Mouse (Mus musculus) kidney, embryonic 14.5 days (tissue): Measurements from ENCODE around the gene Mfap4. TPM values are rescaled to one million over a fixed set of nuclear protein-coding genes. Genes with fewer than 3 reads are reported as not detected.

Source experiments
- ATAC-seq: fragments of 200-750 bp; cut with Nextera tagmentation; 2 replicates; pipeline ENCODE4 v1.8.0; 2017; ENCODE audit warnings: moderate number of reproducible peaks, mild to moderate bottlenecking, moderate TSS enrichment, moderate library complexity; ENCODE audit not compliant: low FRiP score, low TSS enrichment
- H3K27ac ChIP-seq: fragments of 300-500 bp; sonication (generic); 2 replicates; pipeline ENCODE4 v1.5.1; 2014; ENCODE audit warnings: low read depth, mild to moderate bottlenecking, low read length, moderate library complexity, mixed read lengths
- H3K27me3 ChIP-seq: fragments of 300-500 bp; sonication (generic); 2 replicates; pipeline ENCODE4 v1.6.1; 2014; ENCODE audit warnings: mild to moderate bottlenecking, low read length; ENCODE audit not compliant: control insufficient read depth, insufficient read depth
- H3K36me3 ChIP-seq: fragments of 300-500 bp; sonication (generic); 2 replicates; pipeline ENCODE4 v1.6.1; 2014; ENCODE audit warnings: low read length, mixed read lengths; ENCODE audit not compliant: control insufficient read depth, insufficient read depth
- H3K4me1 ChIP-seq: fragments of 300-500 bp; sonication (generic); 2 replicates; pipeline ENCODE4 v1.6.1; 2014; ENCODE audit warnings: low read length, mixed read lengths; ENCODE audit not compliant: control insufficient read depth, insufficient read depth
- H3K4me2 ChIP-seq: fragments of 300-500 bp; sonication (generic); replicated peaks from 2 replicates; pipeline ENCODE4 v1.6.1; 2014; ENCODE audit warnings: low read depth, mild to moderate bottlenecking, low read length
- H3K4me3 ChIP-seq: fragments of 300-500 bp; sonication (generic); 2 replicates; pipeline ENCODE4 v1.5.1; 2014; ENCODE audit warnings: mild to moderate bottlenecking, low read length
- H3K9ac ChIP-seq: fragments of 300-500 bp; sonication (generic); 2 replicates; pipeline ENCODE4 v1.6.1; 2014; ENCODE audit warnings: low read depth, mild to moderate bottlenecking, low read length, moderate library complexity
- H3K9me3 ChIP-seq: fragments of 300-500 bp; sonication (generic); 2 replicates; pipeline ENCODE4 v1.6.1; 2016; ENCODE audit warnings: low read length; ENCODE audit not compliant: control insufficient read depth
- WGBS: fragments of 180-500 bp; shearing (Covaris S2); extraction: QIAGEN DNeasy Blood & Tissue Kit; methylation state at CpG from one replicate; pipeline ENCODE4 v1.1.7; 2014; 5-methylcytosine and 5-hydroxymethylcytosine counted together
- polyA plus RNA-seq: library from polyadenylated mRNA; unstranded; fragments of >200 nt; fragmentation: Nextera tagmentation; extraction: Ambion mirVana; gene quantifications from 2 replicates; pipeline ENCODE4 v1.2.1, GENCODE M21; 2014

Gene Mfap4
- 115 and 163 TPM in 2 replicates for polyA plus RNA-seq

DNA sequence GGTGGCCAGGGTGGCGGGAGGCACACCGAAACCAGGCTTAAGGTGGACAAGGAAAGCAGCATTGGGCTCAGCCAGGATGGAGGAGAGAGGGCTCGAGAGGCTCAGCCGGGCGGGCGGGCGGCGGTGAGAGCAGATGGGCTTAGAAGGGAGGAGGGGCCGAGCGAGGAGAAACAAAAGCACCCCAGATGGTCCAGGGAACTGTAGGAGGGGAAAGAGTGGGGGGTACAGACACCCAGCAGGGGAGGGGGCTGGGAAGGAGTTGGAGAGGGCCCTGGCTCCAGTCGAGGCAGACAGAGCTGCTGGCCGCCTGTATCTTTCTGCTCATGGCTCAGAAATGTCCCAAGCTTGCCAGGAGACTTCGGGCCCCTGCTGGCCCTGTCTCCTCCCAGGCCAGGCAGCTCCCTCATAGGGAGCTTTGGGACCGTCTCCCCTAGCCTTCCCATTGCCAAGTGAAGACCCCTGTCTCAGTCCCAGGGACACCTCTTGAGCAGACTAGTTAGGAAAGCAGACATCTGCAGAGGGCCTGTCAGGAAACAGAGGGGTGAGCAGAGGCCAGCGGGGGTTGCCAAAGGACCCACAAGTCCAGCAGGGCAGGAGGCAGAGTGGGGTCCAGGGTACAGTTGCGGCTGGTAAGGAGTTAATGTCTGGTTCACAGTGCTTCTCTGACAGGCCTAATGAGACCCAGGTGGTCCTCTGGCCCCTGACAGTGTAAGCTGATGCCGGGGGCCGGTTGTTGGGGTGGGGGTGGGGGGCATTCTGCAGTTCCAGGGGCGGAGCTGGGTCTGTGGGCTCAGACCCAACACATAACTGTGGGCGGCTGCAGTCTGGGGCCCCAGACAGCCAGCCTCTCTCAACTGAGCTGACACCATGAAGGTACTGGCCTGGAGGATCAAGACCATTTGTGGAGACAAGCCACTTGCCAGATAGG lies at the start of gene Mfap4:
Mfap4 (plus strand) TSS at position 819 of the 928 bp plus-strand sequence.
- Histone ChIP-seq H3K36me3 (peaks cover 24% of the 10 kb centered on the region), H3K9me3 (no peaks in the 10 kb centered on the region), H3K4me2 (peak within 1 kb of the TSS; percentile 50), H3K4me3 (peak within 1 kb of the TSS; percentile 39), H3K4me1 (peaks cover 40% of the 10 kb centered on the region), H3K27ac (peak within 1 kb of the TSS; percentile 95), H3K27me3 (no peaks in the 10 kb centered on the region), H3K9ac (peak within 1 kb of the TSS; percentile 56; the same call in 1 of the 2 replicates)
- ATAC-seq: peak; percentile 87
- WGBS: 3% methylated on average over 20 of the region's 20 CpGs

DNA sequence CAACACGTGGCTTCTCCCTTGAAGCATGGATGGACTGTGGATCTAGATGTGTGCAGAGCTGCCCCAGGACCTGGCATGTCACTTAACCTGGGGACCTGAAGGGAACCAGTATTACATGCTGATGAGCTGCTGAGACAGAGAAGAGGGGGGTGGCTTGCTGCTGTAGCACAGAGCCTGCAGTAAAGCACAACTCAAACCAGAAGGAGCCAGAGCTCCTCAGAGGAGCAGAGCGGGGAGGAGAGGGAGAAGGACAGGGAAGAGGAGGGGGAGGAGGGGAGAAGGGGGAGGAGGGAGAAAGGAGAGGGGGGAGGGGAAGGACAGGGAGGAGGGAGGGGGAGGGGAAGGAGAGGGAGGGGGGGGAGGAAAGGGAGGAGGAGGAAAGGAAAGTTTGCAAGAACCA lies 48.9 kb upstream of the Mfap4 start:
- ATAC-seq: 0 out of 2 replicates have a peak, but pooled peaks have one; percentile 35
- H3K9ac ChIP-seq: no peak overlapping the region
- no peaks in the 10 kb centered on the region for H3K36me3 ChIP-seq
- no peaks in the 10 kb centered on the region for H3K27me3 ChIP-seq
- H3K27ac ChIP-seq: no peak overlapping the region
- H3K9me3 ChIP-seq: no peaks in the 10 kb centered on the region
- no peak overlapping the region for H3K4me3 ChIP-seq
- H3K4me2 ChIP-seq: no peak overlapping the region
- H3K4me1 ChIP-seq: no peaks in the 10 kb centered on the region
- WGBS: 44% methylated on average over 2 of the region's 2 CpGs

- Histone ChIP-seq H3K9ac (no peak overlapping the region), H3K4me3 (no peak overlapping the region), H3K27me3 (no peaks in the 10 kb centered on the region), H3K4me1 (no peaks in the 10 kb centered on the region), H3K9me3 (no peaks in the 10 kb centered on the region), H3K27ac (no peak overlapping the region), H3K4me2 (no peak overlapping the region), H3K36me3 (no peaks in the 10 kb centered on the region)
- no peak for ATAC-seq
- WGBS: 64% methylated on average over 3 of the region's 3 CpGs
These were observed 46.1 kb upstream of the Mfap4 start for GRCm38 (mm10) chr11:61439170-61439569.

DNA sequence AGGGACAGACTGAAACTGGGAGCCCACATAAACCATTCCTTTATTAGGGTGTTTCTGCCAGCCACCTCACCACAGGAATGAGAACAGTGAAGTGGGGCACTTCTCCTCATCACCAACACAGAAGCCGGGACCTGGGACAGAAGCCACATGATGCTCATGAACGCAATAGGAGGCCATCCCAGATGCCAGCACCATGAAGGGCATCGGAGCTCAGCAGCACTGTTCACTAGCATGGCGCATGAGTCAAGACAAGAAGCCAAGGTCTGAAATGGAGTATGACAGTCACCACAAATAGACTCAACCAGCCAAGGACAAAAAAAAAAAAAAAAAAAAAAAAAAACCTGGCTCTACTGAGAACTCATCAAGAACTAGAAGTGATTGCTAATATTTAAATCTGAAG lies 44.8 kb upstream of the Mfap4 start:
- no peaks in the 10 kb centered on the region for H3K4me1 ChIP-seq
- no peak overlapping the region for H3K27ac ChIP-seq
- H3K9me3 ChIP-seq: no peaks in the 10 kb centered on the region
- no peak for ATAC-seq
- no peak overlapping the region for H3K4me3 ChIP-seq
- no peaks in the 10 kb centered on the region for H3K27me3 ChIP-seq
- no peaks in the 10 kb centered on the region for H3K36me3 ChIP-seq
- H3K9ac ChIP-seq: no peak overlapping the region
- no peak overlapping the region for H3K4me2 ChIP-seq
- 94% methylated on average over 4 of the region's 4 CpGs for WGBS

DNA sequence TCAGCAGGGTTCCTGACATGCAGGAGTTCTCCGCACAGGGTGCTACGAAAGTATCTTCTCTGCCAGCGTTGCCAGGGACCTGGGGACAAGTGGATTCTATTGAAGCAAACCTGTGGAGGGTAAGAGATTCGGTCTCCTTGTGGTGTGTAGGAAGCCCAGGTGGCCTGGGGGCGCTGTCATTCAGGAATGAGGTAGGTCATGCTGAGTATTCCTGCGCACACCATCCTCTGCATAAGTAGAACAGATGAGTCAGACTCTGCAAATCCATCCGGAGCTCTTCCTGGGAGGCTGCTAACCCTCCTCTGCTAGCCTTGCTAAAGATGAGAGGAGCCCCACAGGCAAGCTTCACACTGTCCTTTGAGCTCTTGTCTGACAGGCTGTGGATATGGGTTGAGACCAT lies 43.6 kb upstream of the Mfap4 start:
- Histone ChIP-seq H3K4me2 (no peak overlapping the region), H3K27ac (no peak overlapping the region), H3K27me3 (no peaks in the 10 kb centered on the region), H3K4me1 (no peaks in the 10 kb centered on the region), H3K9me3 (no peaks in the 10 kb centered on the region), H3K36me3 (no peaks in the 10 kb centered on the region), H3K9ac (no peak overlapping the region), H3K4me3 (no peak overlapping the region)
- no peak for ATAC-seq
- WGBS: 84% methylated on average over 7 of the region's 7 CpGs

DNA sequence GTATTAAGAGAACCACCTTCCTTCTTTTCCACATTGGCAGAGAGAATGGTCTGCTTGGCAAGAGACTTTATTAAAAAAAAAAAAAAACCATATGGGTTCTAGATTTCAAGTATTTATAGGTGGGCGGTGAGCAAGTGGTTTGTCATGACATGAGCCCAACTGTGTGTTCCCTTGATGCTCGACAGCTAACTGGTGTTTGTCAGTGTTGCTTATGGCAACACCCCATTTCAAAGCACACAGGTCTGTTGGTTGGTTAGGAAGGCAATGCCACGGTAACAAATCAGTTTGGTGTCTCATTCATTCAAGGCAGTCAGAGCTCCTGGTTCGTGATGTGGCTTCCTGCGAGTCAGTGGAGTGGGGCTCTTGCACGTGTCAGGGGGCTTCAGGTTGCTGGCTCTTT lies 41.4 kb upstream of the Mfap4 start:
- Histone ChIP-seq H3K4me2 (no peak overlapping the region), H3K36me3 (no peaks in the 10 kb centered on the region)
- WGBS: 90% methylated on average over 6 of the region's 6 CpGs

GRCm38 (mm10) chr11:61447296-61447695 lies 37.9 kb upstream of the Mfap4 start:
- no peak overlapping the region for H3K27ac ChIP-seq
- H3K9ac ChIP-seq: no peak overlapping the region
- no peak for ATAC-seq
- no peak overlapping the region for H3K4me3 ChIP-seq
- no peak overlapping the region for H3K4me2 ChIP-seq
- H3K27me3 ChIP-seq: no peaks in the 10 kb centered on the region
- no peaks in the 10 kb centered on the region for H3K9me3 ChIP-seq
- no peaks in the 10 kb centered on the region for H3K36me3 ChIP-seq
- no peaks in the 10 kb centered on the region for H3K4me1 ChIP-seq
- WGBS: 84% methylated on average over 8 of the region's 8 CpGs

More for the DNA sequence above, 41.4 kb upstream of the Mfap4 start:
- no peaks in the 10 kb centered on the region for H3K4me1 ChIP-seq
- no peaks in the 10 kb centered on the region for H3K27me3 ChIP-seq
- no peak overlapping the region for H3K9ac ChIP-seq
- ATAC-seq: no peak
- H3K4me3 ChIP-seq: no peak overlapping the region
- no peaks in the 10 kb centered on the region for H3K9me3 ChIP-seq
- no peak overlapping the region for H3K27ac ChIP-seq

- H3K4me2 ChIP-seq: no peak overlapping the region
- no peak overlapping the region for H3K9ac ChIP-seq
- ATAC-seq: no peak
- no peak overlapping the region for H3K4me3 ChIP-seq
- no peak overlapping the region for H3K27ac ChIP-seq
- H3K9me3 ChIP-seq: no peaks in the 10 kb centered on the region
- H3K4me1 ChIP-seq: no peaks in the 10 kb centered on the region
- 74% methylated on average over 5 of the region's 5 CpGs for WGBS
- no peaks in the 10 kb centered on the region for H3K36me3 ChIP-seq
- H3K27me3 ChIP-seq: no peaks in the 10 kb centered on the region
These were observed 37.2 kb upstream of the Mfap4 start for GRCm38 (mm10) chr11:61448041-61448440.

DNA sequence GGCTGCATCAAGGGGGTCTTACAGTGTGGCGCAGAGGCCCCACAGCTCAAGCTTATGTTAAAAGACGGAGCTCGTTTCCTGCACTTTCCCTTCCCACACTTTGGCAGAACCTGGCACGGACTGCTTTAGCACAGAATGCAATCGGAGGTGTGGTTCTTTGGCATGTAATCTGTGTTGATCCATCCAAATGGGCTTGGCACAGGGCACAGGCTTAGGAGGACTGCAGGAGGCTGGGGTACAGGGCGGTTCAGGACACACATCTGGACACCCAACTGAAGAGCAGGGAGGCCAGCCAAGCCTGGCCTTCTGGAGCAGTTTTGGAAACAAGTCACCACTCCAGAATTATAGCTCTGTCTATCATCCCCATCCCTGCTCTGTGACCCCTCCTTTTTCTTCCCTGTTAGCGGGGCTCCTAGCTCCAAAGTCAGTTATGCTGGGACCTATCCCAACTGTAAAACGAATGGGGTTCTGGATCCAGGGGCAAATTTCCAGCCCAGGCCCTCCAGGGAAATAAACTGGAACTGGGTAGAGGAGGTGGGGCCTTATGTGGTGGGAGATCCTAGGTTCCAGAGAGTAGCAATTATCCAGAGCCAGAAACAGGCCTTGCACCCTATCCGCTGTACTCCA lies 36.5 kb upstream of the Mfap4 start:
- H3K27ac ChIP-seq: no peak overlapping the region
- no peak for ATAC-seq
- H3K9ac ChIP-seq: no peak overlapping the region
- no peak overlapping the region for H3K4me2 ChIP-seq
- WGBS: 82% methylated on average over 9 of the region's 9 CpGs
- H3K4me1 ChIP-seq: peaks cover 2% of the 10 kb centered on the region
- no peaks in the 10 kb centered on the region for H3K9me3 ChIP-seq
- no peaks in the 10 kb centered on the region for H3K36me3 ChIP-seq
- no peaks in the 10 kb centered on the region for H3K27me3 ChIP-seq
- no peak overlapping the region for H3K4me3 ChIP-seq
